Mouse (Mus musculus): ENCODE results near the gene Eomes.

DNA sequence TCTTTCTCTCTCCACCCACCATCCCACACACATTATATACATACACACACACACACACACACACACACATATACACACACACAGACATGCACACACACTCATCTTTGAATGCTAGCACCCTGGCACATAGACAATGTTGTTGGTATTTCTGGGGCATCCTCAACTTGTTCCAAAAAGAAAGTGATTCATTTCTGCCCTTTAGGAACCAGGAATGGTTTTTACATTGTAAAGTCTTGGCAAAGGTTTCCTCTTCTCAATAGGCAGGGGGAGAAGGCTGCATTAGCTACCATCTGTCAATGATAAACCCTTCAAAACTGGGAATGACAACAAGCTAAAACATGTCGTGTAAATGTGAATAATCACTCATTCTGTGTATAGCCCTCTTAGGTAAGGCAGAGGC is 14.0 kb upstream of the Eomes start:
- TF ChIP-seq KAT2A (IDR thresholded peaks at IDR 0.05; ENCODE audit: insufficient replicate concordance, low read length): no peak
- TF ChIP-seq CHD2 (IDR thresholded peaks at IDR 0.05; ENCODE audit: low read length): no peak
- no peak for TF ChIP-seq CTCF (conservative IDR thresholded peaks at IDR 0.05 in 1 of 2, IDR thresholded peaks at IDR 0.05 in 1 of 2; ENCODE audit: low read depth in 2 of 2, low read length in 2 of 2)

Measured in CH12.LX (cell line).